Mouse (Mus musculus) ZHBTc4 (cell line): ENCODE data around the gene Bscl2.
"Not testable (repeated sequence)": the region's sequence is repeated elsewhere in the genome, so short reads cannot be mapped to it uniquely, and the experiment has no call there.

ENCODE experiments used
- DNase-seq: peaks from one replicate; pipeline ENCODE4 v3.0.0-alpha.2; 2011; ENCODE audit warnings: low read depth, low spot score

Bscl2 gene

DNA sequence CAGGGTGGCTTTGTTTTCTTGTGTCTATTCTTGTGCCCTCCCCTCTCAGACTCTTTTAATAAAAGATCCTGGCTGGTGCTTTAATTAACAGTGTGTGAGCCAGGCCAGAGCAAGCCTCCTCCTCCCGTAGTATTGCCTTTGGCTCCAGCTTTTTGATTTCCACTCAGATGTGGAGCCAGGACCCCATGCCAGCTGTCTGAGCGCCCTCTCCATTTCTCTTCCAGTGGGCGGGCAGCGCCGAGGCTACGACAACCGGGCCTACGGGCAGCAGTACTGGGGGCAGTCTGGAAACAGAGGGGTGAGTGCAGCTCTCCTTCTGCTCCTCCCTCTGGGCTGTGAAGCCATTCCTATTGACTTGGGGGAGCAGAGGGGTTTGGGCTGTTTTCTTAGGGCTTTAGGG, 6.6 kb upstream of the Bscl2 start:
- DNase-seq: no peak

DNA sequence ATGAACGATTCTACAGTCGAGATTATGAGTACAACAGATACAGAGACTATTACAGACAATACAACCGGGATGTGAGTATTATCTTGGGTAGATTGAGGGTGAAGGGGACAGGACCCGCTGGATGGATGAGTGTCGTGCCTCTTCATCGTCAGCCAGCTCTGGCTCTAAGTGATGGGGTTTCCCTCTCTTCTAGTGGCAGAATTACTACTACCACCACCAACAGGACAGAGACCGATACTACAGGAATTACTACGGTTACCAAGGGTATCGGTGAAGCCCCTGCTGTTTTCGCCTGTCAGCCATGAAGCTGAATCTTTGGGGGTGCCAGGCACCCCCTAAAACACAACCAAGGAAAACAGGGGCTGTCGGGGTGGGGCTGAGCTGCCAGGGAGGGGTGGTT, 6.0 kb upstream of the Bscl2 start:
- DNase-seq: peak; percentile 42

DNA sequence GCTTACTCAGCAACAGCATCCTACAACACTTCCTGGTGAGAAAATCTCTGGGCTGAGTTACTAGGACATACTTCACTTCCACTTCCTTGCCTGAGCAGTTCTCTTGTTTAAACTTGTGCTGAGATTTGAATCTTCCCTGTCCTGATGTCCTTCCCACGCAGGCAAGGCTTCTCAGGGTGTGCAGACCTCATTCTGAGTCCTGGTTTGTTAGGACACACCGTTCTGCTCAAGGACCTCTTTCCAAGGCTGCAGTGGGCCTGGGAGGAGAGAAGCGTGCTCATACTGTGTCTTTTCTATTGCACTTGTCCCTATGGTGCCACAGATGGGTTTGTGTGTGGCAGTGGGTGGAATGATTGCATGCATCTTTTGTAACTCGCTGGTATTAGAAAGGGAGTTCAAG, 4.3 kb upstream of the Bscl2 start:
- no peak for DNase-seq

DNA sequence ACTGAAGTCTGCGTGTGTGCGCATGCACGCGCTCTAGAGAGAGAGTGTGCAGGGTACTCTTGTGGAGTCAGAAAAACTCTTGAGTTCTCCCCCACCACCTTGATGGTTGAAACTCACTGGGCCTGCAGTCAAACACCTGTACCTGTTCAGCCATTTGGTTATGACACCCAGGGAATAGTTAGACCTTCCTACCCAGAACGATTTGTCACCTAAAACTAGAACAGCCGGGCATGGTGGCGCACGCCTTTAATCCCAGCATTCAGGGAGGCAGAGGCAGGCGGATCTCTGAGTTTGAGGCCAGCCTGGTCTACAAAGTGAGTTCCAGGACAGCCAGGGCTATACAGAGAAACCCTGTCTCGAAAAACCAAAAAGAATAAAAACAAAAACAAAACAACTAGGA, 940 bp upstream of the Bscl2 start:
- DNase-seq: not testable (repeated sequence)

DNA sequence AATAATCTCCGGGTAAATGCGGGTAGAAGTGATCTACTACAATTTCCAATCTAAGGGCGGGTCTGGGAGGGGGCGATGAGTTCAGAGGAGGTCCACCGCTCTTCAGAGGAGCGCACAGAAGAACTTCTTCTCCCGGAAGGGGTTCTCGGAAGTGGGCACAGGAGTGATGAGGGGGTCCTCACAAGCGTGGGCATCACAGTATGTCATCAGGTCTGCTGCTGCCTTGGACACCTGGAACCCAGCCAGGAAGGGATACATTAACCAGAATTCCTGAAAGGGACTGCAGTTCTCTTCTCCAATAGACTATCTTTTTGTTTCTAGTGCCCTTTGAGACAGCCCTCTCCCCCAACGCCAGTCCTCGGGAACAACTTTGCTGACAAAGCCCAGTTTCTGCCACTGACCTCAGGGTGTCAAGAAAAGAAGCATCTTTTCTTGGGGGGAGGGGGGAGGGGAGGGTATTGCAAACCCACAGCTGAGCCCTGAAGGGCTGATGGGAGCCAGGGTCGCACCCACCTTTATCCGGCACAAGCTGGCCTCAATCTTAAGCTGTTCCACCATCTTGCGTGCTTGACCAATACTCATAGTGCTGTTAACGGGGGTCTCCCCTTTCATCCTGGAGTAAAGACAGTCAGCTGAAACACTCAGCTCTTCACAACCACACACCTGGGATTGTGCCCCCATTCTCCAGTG, 919 bp downstream of the Bscl2 start:
- DNase-seq: no peak

DNA sequence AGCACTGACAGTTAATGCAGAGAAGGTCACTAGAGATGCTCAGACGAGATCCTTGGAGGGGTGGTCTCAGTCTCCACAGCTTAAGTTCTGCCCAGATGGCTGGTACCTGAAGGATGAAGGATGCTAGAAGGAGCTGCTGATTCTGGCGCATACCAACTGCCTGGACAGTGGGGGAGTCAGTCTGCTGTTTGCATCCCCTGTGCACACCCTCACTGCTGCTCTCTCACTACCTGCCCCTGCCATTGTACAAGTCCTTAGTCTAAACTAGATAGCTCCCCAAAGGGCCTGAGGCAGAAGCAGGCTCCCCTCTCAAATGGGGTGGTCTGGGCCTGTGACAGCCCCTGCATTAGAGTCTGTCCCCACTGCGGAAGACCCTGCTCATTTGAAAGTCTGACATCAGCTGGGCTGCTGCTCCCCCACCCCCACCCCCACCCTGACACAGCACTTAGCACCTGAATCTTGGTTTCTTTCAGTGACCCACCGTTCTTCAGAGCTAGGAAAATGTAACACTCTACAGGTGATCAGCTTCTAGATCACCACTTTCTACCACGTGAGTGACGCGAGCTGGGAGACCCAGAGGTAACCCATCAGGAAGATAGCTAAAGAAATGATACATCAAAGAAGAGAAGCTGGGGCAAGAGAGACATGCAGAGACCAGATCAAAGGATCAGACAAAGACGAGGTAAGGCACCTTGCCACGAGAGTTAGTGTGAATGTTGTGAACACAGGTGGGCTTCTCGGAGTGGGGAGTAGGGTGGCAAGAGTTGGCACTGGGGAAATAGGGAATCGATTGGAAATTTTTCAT, 2.0 kb downstream of the Bscl2 start, which contains the start of gene Gng3:
Gene Gng3 (minus strand): TSS at position 92 of the 805 bp plus-strand sequence.
- peak; percentile 81 for DNase-seq

DNA sequence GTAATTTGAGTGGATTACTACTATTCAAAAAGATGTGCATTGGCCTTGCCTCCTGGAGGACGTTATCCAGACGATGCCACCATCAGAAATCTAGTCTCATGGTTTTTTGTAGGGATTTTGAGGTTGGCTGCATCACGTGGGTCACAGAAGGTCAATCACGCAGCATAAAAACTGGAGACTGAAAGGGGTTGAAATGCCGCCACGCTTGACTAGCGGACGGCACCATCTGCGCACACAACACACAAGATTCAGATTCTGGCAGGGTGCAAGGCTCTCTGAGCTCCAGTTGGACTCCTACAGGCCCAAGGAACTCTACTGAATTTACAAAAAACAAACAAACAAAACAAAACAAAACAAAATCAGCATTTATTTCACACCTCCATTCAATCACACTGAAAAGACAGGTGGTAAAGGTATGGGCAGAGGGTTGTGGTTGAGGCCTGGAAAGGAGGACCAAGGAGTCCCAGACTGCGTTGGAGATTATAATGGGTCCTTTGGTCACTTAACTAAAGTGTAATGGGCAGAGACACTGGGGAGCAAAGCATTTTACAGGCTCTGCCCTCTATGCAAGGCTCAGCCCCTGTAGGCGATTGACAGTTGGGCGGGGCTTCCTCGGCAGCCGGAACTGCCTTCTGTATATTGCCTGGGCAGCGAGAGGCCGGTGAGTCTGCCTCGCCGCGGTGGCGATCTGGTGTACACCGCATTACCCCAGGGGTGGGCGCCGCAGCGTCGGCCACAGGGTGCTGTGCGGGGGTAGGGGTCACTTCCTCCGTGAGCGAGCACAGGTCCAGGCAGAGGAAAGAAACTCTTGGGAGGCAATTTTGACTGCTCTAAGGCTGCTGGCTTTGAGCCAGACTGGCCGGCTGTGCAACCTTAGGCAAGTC, 2.9 kb downstream of the Bscl2 start:
- peak; percentile 56 for DNase-seq

DNA sequence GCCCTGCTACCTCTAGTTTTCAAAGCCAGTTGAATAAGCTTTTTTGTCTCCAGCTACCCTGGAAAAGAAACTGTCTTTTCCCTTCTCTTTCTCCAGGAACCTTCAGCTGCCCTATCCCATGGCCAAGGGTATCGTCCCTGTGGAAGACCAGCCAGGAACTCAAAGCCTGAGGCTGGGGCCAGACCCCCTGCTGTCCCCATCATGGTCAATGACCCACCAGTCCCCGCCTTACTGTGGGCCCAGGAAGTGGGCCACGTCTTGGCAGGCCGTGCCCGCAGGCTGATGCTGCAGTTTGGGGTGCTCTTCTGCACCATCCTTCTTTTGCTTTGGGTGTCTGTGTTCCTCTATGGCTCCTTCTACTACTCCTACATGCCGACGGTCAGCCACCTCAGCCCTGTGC, 3.7 kb downstream of the Bscl2 start:
- no peak for DNase-seq

DNA sequence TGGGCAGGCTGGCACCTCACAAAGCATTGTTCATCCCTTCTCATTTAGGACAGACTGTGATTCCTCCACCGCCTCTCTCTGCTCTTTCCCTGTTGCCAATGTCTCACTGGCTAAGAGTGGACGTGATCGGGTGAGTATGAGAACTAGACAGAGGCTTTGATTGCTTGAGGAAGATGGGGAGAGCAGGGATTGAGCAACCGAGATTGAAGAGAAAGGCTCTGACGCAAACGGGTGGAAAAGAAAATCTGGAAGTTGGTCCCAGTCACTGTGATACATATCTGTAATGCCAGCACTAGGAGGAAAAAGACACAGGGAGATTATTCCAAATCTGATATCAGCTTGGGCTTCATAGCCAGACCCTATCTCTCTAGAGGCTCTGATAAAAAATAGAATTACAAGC, 5.7 kb downstream of the Bscl2 start:
- no peak for DNase-seq

DNA sequence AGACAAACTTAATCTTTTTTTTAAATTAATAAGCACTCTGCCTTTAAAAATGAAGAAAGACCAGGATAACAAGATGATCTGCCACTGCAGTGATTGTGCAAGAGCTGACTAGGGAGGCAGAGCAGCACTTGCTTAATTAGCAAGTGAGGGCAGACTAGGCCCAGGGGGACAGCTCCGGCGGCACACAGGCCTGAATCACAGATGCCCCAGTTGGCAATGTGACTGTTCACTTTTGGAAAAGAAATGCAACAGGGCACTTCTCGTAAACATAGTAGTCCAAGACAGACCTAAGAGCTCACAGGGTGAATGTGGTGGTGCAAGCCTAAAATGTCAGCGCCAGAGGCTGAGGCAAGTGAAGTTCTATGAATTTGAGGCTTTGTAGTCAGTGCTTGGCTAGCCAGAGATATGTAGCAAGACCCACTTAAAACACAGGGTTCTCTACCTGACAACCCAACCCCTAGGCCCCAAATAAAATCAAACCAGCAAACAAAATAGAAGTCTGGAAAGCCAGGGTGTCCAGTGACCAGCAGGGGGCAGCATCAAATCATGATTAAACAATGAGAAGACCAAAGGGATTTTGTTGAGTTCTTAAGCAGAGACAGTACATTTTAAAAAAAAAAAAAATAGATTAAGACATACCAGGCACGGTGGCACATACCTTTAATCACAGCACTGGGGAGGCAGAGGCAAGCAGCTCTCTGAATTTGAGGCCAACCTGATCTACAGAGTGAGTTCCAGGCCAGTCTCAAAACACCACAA, 7.3 kb downstream of the Bscl2 start:
- peak; percentile 86 for DNase-seq

DNA sequence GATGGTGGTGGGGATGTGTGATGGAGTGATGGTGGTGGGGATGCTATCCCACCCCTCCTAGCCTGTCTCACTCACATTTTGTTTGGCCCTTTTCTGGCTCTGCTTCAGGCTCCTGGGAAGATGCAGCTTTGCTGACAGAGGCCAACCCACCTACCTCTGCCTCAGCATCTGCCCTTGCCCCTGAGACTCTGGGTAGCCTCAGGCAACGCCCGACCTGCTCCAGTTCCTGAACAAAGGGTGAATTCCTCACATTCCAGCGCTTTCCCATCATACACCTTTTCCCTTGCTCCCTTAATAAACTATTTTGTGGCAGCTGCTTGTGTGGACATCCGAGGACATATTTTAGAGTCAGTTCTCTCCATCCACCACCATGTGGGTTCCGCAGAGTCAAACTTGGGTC, 11.1 kb downstream of the Bscl2 start:
- DNase-seq: peak; percentile 76

DNA sequence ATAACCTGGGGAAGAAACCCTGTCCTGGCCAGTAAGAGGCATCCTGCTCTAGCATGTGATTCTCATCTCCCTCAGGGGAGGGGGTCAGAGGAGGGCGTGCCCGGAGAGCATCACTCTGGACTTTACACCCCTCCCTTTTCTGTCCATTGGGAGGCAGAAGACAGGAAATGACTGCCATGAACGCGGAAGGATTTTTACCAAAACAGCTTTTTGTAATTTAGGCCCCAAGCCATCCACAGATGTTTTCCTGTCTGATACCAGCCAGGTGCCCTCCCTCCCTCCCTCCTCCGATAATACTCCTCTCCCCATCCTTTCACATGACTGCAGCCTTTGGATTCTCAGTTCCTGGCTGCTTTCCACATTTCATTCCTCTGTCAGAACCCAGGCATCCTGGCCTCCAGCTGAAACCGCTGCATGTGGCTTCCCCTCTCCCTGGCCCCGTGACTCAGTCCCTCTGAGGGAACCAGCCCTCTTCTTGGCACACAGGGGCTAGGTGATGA, 13.2 kb downstream of the Bscl2 start, which contains the start of gene Lrrn4cl:
Gene Lrrn4cl (plus strand): TSS at position 367 of the 500 bp plus-strand sequence.
- DNase-seq: peak; percentile 85

DNA sequence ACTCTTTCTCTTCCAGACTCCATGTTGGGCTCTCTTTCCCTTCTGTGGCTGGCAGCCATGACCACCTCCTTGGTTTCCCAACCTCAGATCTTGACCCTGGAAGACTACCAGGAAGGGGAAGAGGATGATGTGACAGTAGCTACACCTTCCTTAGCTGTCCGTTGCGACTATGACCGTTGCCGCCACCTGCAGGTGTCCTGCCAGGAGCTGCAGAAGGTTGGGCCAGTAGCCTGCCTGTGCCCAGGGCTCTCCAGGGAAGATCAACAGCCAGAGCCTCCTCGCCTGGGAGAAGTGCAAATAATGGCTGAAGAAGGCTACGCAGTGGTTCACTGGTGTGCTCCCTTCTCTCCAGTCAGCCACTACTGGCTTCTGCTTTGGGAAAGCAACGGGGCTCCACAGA, 14.4 kb downstream of the Bscl2 start:
- peak; percentile 39 for DNase-seq

DNA sequence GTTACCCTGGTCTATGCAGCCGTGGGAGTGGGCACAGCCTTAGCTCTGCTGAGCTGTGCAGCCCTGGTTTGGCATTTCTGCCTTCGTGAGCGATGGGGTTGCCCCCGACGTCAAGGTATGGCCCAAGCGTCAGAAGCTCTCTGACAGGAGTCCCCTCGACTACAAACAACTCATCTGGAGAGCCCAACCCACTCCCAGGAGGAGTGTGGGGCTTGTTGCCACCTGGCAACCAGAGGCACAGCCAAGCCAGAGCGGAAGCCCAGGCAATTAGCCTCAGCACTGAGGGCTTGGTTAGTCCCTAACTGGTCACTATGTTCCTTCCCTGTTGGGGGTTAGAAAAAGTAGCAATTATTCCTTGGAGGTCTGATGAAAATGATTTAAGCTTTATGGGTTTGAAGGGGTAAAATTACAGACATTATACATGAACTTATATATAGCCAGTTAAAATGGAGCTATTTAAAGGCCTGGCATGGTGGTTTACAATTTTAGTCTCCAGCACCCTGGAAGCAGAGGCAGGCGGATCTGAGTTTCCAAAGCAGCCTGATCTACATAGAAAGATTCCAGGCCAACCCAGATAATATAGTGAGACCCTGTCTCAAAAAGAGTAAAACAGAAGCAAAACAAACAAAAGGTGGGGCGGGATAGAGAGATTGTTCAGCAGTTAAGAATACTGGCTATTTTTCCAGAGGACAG, 15.1 kb downstream of the Bscl2 start:
- DNase-seq: no peak

DNA sequence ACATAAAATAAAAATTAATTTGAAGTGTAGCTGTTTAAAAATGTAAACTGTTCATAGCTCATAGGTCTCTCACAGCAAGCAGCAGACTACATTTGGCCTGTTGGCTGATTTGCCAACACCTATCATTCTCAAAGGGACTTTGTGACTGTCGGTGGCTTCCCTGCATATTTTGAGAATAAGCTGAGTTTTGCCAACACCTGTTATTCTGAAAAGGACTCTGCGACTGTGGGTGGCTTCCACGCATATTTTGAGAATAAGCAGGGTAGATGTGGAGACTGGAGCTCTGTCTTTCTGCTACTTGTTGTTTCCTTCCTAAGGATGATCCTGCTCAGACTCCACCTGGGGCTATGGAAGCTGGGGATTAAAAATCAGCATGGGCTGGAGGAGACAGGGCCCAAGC, 15.8 kb downstream of the Bscl2 start:
- no peak for DNase-seq

DNA sequence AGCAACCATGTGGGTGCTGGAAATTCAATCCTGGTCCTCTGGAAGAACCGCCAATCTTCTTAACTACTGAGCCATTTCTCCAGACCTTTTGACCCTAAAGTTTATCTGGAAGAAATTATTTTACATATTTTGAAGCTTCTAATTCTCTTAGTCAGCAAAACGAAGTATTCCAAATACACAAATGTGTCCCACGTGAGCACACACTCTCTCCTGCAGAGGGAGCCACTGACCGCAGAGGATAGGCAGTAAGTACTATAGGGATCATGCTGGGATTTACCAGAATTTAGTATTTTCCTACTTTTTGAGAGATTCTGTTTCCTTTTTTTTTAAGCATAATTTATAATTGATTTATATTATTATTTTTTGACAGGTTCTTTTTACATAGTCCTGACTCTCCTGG, 20.4 kb downstream of the Bscl2 start:
- DNase-seq: peak; percentile 77

DNA sequence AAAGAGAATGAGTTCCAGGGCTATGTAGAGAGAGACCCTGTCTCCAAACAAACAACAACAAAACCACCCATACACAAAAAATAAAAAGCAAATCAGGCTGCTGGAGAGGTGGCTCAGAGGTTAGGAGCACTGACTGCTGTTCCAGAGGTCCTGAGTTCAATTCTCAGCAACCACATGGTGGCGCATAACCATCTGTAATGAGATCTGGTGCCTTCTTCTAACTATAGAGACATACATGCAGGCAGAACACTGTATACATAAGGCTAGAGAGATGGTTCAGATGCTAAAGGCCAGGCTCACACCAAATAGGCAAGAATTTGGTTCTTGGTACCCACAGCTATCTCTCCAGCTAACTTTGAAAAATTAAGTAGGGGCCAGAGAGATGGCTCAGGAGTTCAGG, 21.8 kb downstream of the Bscl2 start:
- no peak for DNase-seq

DNA sequence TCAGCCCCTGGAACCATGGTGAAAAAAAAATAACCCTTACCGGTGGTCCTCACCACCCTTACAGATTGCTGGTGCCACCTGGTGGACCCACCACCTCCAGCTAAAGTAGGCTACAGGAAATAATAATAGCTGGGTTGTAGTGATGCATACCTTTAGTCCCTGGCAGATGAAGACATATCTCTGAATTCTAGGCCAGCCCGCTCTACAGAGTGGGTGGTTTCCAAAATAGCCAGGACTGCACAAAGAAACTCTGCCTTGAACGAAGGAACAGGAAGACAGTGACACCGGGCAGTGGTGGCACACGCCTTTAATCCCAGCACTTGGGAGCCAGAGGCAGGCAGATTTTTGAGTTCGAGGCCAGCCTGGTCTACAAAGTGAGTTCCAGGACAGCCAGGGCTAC, 27.0 kb downstream of the Bscl2 start:
- DNase-seq: no peak

DNA sequence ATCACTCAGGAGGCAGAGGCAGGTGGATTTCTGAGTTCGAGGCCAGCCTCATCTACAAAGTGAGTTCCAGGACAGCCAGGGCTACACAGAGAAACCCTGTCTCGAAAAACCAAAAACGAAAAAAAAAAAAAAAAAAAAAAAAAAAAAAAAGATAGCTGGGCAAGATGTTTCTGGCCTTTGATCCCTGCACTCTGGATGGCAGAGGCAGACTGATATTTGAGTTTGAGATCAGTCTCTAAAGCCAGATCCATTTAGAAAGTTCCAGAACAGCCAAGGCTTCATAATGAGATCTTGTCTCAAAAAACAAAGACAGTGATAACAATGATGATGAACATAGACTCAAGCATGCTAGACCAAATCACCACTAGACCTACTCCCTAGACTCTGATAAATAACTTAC, 33.1 kb downstream of the Bscl2 start:
- not testable (repeated sequence) for DNase-seq

DNA sequence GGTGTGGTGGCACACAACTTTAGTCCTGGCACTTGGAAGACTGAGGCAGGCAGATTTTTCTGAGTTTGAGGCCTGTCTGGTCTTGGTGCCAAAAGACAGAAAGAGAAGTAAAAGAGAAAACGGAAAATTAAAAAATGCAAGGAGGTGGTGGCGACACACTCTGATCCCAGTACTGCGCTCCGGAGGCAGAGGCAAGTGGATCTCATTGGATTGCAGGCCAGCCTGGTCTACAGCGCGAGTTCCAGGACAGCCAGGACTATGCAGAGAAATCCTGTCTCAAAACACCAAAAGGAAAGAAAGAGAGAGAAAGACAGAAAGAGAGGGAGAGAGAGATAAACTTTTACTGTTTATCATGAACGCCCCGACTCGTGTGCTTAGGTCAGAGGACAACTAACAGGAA, 33.6 kb downstream of the Bscl2 start:
- no peak for DNase-seq
